Mouse (Mus musculus): ENCODE data around the gene Rnf113a2. TPM values are rescaled to one million over a fixed set of nuclear protein-coding genes. Genes with fewer than 3 reads are reported as not detected.

Rnf113a2 gene
- polyA plus RNA-seq, 1 experiment = 5.6 TPM

DNA sequence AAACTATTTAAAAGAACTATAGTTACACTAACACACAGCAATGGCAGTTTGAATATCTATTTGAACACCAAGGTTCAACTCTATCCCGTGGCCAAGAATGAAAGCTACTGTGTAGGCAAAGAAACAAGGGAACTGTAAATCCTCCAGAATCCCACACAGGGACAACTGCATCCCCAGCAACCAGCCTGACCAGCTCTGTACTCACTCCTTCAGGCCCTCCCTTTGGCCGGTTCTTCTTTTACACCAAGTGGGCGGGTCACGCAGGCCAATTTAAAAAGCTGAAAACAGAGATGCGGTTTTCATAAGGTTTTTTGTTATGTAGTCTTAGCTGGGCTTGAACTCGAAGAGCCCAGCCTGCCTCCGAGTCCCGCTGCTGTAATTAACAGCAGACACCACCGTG, 17.9 kb upstream of the Rnf113a2 start:
- Histone ChIP-seq H3K4me3 (ENCODE audit: insufficient read depth, low read depth, low read length) (peak overlapping the region; percentile 46), H3K4me1 (ENCODE audit: control insufficient read depth, insufficient read depth, low read length) (peaks cover 20% of the 10 kb centered on the region), H3K27ac (ENCODE audit: insufficient read depth, low read depth, low read length) (peak overlapping the region; percentile 89), H3K27me3 (replicated peaks; ENCODE audit: control insufficient read depth, insufficient read depth, low read length) (no peaks in the 10 kb centered on the region), H3K36me3 (ENCODE audit: control insufficient read depth, insufficient read depth, low read length) (peaks cover 4% of the 10 kb centered on the region; the same call in 1 of the 2 replicates)
- WGBS = 52% methylated on average over 9 of the region's 9 CpGs
- no peak for TF ChIP-seq CTCF (conservative IDR thresholded peaks at IDR 0.05; ENCODE audit: insufficient read depth, insufficient read length, low read depth, low read length)
- no peak for TF ChIP-seq POLR2A (IDR thresholded peaks at IDR 0.05; ENCODE audit: low read depth, low read length)
- DNase-seq = peak; percentile 22

DNA sequence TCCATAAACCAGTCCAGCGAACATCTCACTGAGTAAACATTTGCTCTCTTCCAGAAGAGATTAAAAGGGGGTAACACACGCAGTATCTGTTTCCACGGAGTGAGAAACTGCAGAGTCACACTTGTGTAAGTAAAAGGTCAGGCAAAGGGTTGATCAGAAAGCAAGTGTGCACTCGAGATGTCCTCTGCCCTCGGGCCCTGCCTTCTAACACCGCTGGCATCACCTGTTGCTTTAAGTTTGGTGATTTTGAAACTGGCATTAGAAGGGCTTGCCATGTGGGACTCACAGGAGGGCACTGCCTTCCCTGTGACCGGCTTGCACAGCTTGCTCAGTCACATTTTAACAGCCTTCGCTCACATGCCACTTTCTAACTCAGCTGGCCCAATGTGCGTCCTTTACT, 17.3 kb upstream of the Rnf113a2 start:
- Histone ChIP-seq H3K27ac (ENCODE audit: insufficient read depth, low read depth, low read length) (peak overlapping the region; percentile 89), H3K27me3 (replicated peaks; ENCODE audit: control insufficient read depth, insufficient read depth, low read length) (no peaks in the 10 kb centered on the region), H3K36me3 (ENCODE audit: control insufficient read depth, insufficient read depth, low read length) (peaks cover 4% of the 10 kb centered on the region; the same call in 1 of the 2 replicates), H3K4me1 (ENCODE audit: control insufficient read depth, insufficient read depth, low read length) (peaks cover 20% of the 10 kb centered on the region), H3K4me3 (ENCODE audit: insufficient read depth, low read depth, low read length) (peak overlapping the region; percentile 46)
- WGBS = 41% methylated on average over 9 of the region's 9 CpGs
- TF ChIP-seq CTCF (conservative IDR thresholded peaks at IDR 0.05; ENCODE audit: insufficient read depth, insufficient read length, low read depth, low read length) = no peak
- no peak for TF ChIP-seq POLR2A (IDR thresholded peaks at IDR 0.05; ENCODE audit: low read depth, low read length)
- peak; percentile 81 for DNase-seq

- TF ChIP-seq CTCF (conservative IDR thresholded peaks at IDR 0.05; ENCODE audit: insufficient read depth, insufficient read length, low read depth, low read length) (no peak), POLR2A (IDR thresholded peaks at IDR 0.05; ENCODE audit: low read depth, low read length) (no peak)
- H3K4me3 ChIP-seq (ENCODE audit: insufficient read depth, low read depth, low read length) = peak overlapping the region; percentile 46
- peaks cover 20% of the 10 kb centered on the region for H3K4me1 ChIP-seq (ENCODE audit: control insufficient read depth, insufficient read depth, low read length)
- peak overlapping the region; percentile 89 for H3K27ac ChIP-seq (ENCODE audit: insufficient read depth, low read depth, low read length)
- DNase-seq = no peak
- 46% methylated on average over 3 of the region's 3 CpGs for WGBS
- no peaks in the 10 kb centered on the region for H3K27me3 ChIP-seq (replicated peaks; ENCODE audit: control insufficient read depth, insufficient read depth, low read length)
- peaks cover 4% of the 10 kb centered on the region; the same call in 1 of the 2 replicates for H3K36me3 ChIP-seq (ENCODE audit: control insufficient read depth, insufficient read depth, low read length)
Measured at GRCm38 (mm10) chr12:84400068-84400467, 16.9 kb upstream of the Rnf113a2 start.

- H3K4me3 ChIP-seq (ENCODE audit: insufficient read depth, low read depth, low read length) = peak overlapping the region; percentile 46
Measured at GRCm38 (mm10) chr12:84400653-84401052, 16.3 kb upstream of the Rnf113a2 start.

GRCm38 (mm10) chr12:84402923-84403322, 14.1 kb upstream of the Rnf113a2 start:
- H3K4me1 ChIP-seq (ENCODE audit: control insufficient read depth, insufficient read depth, low read length) = peaks cover 16% of the 10 kb centered on the region
- H3K27me3 ChIP-seq (replicated peaks; ENCODE audit: control insufficient read depth, insufficient read depth, low read length) = no peaks in the 10 kb centered on the region
- 29% methylated on average over 9 of the region's 9 CpGs for WGBS
- peak; percentile 70 for DNase-seq
- no peak overlapping the region for H3K4me3 ChIP-seq (ENCODE audit: insufficient read depth, low read depth, low read length)
- peak overlapping the region; percentile 59 for H3K27ac ChIP-seq (ENCODE audit: insufficient read depth, low read depth, low read length)
- H3K36me3 ChIP-seq (ENCODE audit: control insufficient read depth, insufficient read depth, low read length) = no peaks in the 10 kb centered on the region
- TF ChIP-seq POLR2A (IDR thresholded peaks at IDR 0.05; ENCODE audit: low read depth, low read length) (no peak), CTCF (conservative IDR thresholded peaks at IDR 0.05; ENCODE audit: insufficient read depth, insufficient read length, low read depth, low read length) (no peak)

More at GRCm38 (mm10) chr12:84400653-84401052, 16.3 kb upstream of the Rnf113a2 start:
- TF ChIP-seq CTCF (conservative IDR thresholded peaks at IDR 0.05; ENCODE audit: insufficient read depth, insufficient read length, low read depth, low read length) (no peak), POLR2A (IDR thresholded peaks at IDR 0.05; ENCODE audit: low read depth, low read length) (peak; percentile 40)
- peak; percentile 84 for DNase-seq
- peaks cover 20% of the 10 kb centered on the region for H3K4me1 ChIP-seq (ENCODE audit: control insufficient read depth, insufficient read depth, low read length)
- peak overlapping the region; percentile 89 for H3K27ac ChIP-seq (ENCODE audit: insufficient read depth, low read depth, low read length)
- 32% methylated on average over 3 of the region's 3 CpGs for WGBS
- peaks cover 2% of the 10 kb centered on the region; the same call in 1 of the 2 replicates for H3K36me3 ChIP-seq (ENCODE audit: control insufficient read depth, insufficient read depth, low read length)
- no peaks in the 10 kb centered on the region for H3K27me3 ChIP-seq (replicated peaks; ENCODE audit: control insufficient read depth, insufficient read depth, low read length)

GRCm38 (mm10) chr12:84404541-84404940, 12.5 kb upstream of the Rnf113a2 start:
- no peak overlapping the region for H3K27ac ChIP-seq (ENCODE audit: insufficient read depth, low read depth, low read length)
- no peaks in the 10 kb centered on the region for H3K36me3 ChIP-seq (ENCODE audit: control insufficient read depth, insufficient read depth, low read length)
- no peaks in the 10 kb centered on the region for H3K27me3 ChIP-seq (replicated peaks; ENCODE audit: control insufficient read depth, insufficient read depth, low read length)
- 79% methylated on average over 6 of the region's 6 CpGs for WGBS
- H3K4me1 ChIP-seq (ENCODE audit: control insufficient read depth, insufficient read depth, low read length) = peaks cover 13% of the 10 kb centered on the region
- no peak overlapping the region for H3K4me3 ChIP-seq (ENCODE audit: insufficient read depth, low read depth, low read length)
- no peak for DNase-seq
- no peak for TF ChIP-seq POLR2A (IDR thresholded peaks at IDR 0.05; ENCODE audit: low read depth, low read length)
- TF ChIP-seq CTCF (conservative IDR thresholded peaks at IDR 0.05; ENCODE audit: insufficient read depth, insufficient read length, low read depth, low read length) = no peak

DNA sequence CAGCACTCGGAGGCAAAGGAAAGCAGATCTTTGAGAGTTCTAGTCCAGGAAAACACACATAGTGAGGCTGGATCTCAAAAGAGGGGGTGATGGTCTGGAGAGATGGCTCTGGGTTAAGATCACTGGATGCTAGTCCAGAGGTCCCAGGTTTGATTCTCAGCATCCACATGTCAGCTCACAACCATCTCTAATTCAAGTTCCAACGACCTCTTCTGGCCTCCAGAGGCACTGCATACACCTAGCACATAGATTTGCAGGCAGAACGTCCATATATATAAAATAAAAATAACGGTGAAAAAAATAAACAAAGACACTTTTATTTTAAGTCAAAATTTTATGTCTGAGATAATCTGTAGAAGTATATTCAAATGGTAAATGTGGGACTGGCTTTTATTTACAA, 9.7 kb upstream of the Rnf113a2 start:
- H3K4me1 ChIP-seq (ENCODE audit: control insufficient read depth, insufficient read depth, low read length) = peaks cover 7% of the 10 kb centered on the region
- H3K36me3 ChIP-seq (ENCODE audit: control insufficient read depth, insufficient read depth, low read length) = no peaks in the 10 kb centered on the region
- TF ChIP-seq POLR2A (IDR thresholded peaks at IDR 0.05; ENCODE audit: low read depth, low read length) (no peak), CTCF (conservative IDR thresholded peaks at IDR 0.05; ENCODE audit: insufficient read depth, insufficient read length, low read depth, low read length) (no peak)
- no peak for DNase-seq
- 66% methylated on average over 4 of the region's 4 CpGs for WGBS
- no peaks in the 10 kb centered on the region for H3K27me3 ChIP-seq (replicated peaks; ENCODE audit: control insufficient read depth, insufficient read depth, low read length)
- no peak overlapping the region for H3K27ac ChIP-seq (ENCODE audit: insufficient read depth, low read depth, low read length)
- no peak overlapping the region for H3K4me3 ChIP-seq (ENCODE audit: insufficient read depth, low read depth, low read length)

All from kidney, adult 2 months (tissue).